Mouse (Mus musculus) embryo, embryonic 9.5 days (tissue): ENCODE measurements around the gene Dnajb7.

Experiments
- DNase-seq: peaks from one replicate; pipeline ENCODE4 v3.0.0-alpha.2; 2017; ENCODE audit errors: extremely low spot score

The Dnajb7 gene

DNA sequence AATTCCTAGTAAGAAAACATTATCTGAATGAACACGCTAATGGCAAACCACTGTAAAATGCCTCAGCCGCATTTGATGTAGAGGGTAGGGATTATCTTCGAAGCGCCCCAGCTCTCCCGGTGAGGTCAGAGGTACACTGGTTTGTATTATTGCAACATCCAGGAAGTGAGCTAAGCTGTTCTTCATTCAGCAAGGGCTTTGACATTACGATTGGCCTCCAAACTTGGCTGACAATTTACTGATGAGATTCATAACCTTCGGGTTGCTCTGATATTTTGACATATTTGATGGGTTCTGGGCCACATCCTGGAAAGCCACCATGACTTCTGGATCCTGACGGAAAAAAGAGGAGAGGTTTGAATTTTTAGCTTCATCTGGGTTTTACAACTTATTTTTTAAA lies 42.9 kb downstream of the Dnajb7 start:
- no peak for DNase-seq

DNA sequence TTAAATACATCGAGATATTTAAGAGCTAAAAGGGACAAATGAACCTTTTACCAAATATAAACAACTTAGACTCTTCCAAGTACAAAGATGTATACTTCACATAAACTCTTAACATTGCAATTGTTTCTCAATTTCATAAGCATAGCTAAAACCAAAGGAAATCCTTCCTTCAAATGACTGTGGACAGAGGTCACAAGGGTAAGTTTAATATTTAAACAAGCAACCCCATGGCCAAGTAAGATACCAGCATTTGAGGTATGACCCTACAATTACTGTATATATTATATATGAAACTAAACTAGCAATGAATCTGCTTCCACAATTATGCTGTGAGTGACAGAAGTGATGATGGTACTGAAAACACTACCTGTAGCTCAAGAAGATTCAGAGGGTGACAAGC lies 43.8 kb downstream of the Dnajb7 start:
- no peak for DNase-seq

DNA sequence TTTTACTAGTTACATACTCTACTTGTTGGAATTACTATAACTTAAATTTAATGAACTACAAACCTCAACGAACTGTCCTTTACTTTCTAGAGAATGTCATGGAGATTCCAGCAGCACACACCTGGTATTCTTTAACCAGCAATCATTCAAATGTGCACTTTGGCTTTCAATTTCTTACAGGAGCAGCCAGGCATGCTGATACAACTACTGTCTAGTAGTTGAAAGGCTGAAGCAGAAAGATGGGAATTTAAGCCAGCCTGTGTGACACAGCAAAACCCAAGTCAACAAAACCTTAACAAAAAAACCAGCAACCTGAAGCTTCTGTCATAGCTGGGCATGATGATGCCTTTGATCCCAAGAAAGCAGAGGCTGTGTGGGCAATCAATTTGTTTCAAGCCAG lies 45.6 kb downstream of the Dnajb7 start:
- DNase-seq: no peak

DNA sequence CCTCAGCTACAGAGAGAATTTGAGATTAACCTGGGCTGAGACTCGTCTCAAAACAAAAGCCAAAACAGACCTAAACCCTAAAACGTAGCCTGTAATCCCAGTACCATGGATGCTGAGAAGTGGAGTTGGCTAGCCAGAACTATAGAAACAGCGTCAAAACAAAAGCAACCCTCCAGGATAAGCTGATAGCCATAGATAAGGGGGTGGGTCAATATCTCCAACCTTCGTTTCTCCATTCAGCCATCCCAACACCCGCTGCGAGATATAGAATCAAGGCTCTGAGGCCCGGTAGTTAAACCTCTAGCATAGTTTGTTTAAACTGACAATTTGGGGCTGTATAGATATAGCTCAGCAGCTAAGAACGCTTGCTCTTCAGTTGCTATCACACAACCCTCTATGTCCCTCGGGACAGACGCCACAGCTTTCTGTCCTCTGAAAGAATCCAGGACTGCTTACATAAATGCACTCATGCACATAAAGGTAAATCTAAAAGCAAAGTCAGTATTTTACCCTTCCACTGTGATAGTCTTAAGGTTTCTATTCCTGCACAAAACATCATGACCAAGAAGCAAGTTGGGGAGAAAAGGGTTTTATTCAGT lies 46.6 kb downstream of the Dnajb7 start:
- DNase-seq: no peak

DNA sequence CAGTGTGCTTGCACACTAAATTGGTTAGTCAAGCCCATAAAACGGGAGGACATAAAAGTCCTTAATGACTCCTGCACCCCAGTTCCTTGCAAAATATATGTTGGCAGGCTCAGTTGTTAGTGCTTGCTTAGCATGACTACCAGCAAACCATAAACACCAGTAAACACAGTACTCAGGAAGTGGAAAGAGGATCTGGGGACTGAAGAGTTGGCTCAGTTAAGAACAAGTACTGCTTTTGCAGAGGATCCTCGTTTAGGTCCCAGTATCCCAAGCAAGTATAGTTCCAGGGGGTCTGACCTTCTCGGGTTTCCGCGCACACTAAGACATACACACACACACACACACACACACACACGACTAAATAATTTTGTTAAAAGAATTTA lies 47.1 kb downstream of the Dnajb7 start:
- DNase-seq: no peak

DNA sequence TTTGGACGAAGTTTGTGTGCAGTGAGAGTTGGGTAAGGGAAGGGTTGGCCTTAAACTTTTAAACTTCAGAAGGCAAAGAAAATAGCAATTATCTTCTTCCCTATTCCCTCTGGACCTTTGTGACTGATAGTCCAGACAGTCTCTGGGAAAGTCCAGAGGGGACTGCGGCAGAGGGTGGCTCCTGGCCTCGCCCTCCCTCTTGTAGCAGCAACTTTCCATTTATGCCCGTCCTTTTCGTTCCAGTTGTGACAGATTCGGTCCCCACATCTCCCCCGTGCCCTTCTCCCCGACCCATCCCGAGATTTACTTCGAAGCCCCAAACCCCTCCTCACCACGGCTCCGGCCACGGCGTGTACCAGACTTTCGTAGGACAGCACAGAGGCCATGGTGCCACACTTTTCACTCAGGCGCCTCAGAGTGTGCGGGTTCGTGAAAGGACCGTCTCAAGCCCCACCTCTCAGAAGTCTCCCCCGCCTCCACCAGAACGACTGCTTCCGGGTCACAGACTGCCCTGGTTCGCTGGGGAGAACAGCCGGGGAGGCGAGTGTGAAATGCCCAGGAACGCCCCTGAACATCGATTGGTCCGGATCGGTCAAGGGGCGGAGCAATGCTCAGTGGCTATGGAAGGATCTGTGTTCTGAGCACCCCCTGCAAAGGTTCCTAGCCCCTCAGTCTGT lies 47.6 kb downstream of the Dnajb7 start, which contains the start of gene Slc25a17:
Gene Slc25a17, minus strand, starts transcription at position 468 of the 677 bp plus-strand sequence.
- peak; percentile 96 for DNase-seq

DNA sequence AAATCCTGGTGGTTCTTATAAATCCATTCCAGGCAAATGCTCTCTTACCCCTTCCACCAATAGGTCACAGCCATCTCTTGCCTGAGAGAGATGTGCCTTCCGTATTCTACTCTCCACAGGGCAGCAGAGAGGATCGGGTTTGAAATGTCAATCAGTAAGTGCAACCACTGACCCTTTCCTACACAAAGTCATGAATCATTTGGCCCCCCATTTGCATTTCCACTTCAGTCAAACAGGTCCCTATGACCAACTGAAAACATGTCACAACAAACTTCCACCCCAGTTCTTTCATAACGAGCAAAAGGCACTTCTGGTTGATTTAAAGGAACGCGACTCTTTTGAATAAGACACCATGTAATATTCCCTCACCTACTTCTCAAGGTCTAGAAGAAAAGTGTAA lies 48.7 kb downstream of the Dnajb7 start:
- no peak for DNase-seq

DNA sequence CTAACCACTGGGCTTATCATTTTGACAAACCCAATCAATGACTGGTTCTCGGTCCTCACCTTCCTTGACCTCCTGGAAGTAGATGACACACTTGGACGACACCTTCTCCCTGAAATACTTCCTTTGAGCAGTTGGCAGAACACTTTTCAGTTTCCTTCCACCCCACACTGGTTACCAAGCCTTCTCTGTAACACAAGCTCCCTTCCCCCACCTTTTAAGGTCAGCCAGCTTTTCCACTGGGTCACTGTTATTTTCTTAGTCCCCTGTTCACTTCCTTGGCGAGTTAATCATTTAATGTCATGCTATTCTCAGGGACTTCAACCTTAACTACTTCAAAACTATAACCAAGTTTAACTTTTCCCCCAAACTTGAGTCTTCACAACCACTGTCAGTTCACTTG lies 49.2 kb downstream of the Dnajb7 start:
- DNase-seq: no peak

DNA sequence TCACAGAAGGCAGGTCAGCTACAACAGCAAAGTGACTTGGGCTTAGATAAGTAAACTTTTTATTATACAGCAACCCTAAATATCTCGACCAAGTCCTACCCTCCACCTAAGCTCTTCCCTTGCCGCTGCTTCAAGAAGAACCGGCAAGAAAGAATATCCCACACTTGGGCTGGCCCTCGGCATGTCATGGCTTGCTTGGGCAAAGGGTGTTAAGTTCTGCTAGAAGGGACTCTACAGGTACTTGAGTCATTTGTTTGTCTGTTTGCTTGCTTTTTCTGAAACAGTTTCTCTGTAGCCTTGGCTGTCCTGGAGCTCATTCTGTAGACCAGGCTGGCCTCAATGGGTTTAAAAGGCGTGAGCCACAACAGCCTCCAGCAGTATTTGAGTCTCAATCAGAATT lies 51.2 kb downstream of the Dnajb7 start:
- no peak for DNase-seq
